Mouse (Mus musculus) heart, adult 10 weeks (tissue): ENCODE measurements around the gene Gm20498. TPM values are rescaled to one million over a fixed set of nuclear protein-coding genes. Genes with fewer than 3 reads are reported as not detected.

Source experiments
- polyA plus RNA-seq: library from polyadenylated mRNA; stranded (reverse); fragments of 350-450 nt; fragmentation: Illumina TruSeq; extraction: RNeasy Lipid Tissue Mini Kit (QIAGEN cat#74804); gene quantifications from one replicate; pipeline ENCODE4 v1.2.3, GENCODE M21; 2014; ENCODE audit warnings: low read depth, low replicate concordance

Gm20498 gene
- 18.7 TPM for polyA plus RNA-seq

GRCm38 (mm10) chr12:81532316-81533028, at the start of gene Gm20498, which contains the start of gene Synj2bp:
Gene Gm20498 (minus strand): TSS chr12:81532905.
Gene Synj2bp (minus strand): TSS chr12:81532911.

GRCm38 (mm10) chr12:81568374-81568773, 35.7 kb upstream of the Gm20498 start, which contains the start of gene Adam21:
Gene Adam21 (minus strand): TSS chr12:81568474.

GRCm38 (mm10) chr12:81484727-81485191, 47.9 kb downstream of the Gm20498 start, which contains the start of gene Cox16:
Gene Cox16 (minus strand): TSS chr12:81485127.

GRCm38 (mm10) chr12:81421846-81422245, 110.9 kb downstream of the Gm20498 start, which contains the start of gene Adam4:
Gene Adam4 (minus strand): TSS chr12:81421946.

GRCm38 (mm10) chr12:81379364-81379763, 153.3 kb downstream of the Gm20498 start, which contains the start of gene Gm4787:
Gene Gm4787 (minus strand): TSS chr12:81379464.

GRCm38 (mm10) chr12:81332875-81333421, 199.8 kb downstream of the Gm20498 start, which contains the start of gene Slc8a3:
Gene Slc8a3 (minus strand): TSS chr12:81333180.

Other genes with a start within 250 kb of the Gm20498 start
- gene Slc8a3, start 199.7 kb downstream of the Gm20498 start, polyA plus RNA-seq, result not detected
- 0.42 TPM for gene Gm4787, start 153.4 kb downstream of the Gm20498 start, polyA plus RNA-seq
- gene Adam4, start 111.0 kb downstream of the Gm20498 start, polyA plus RNA-seq, result 0.34 TPM
- 92.2 TPM for gene Cox16, start 47.8 kb downstream of the Gm20498 start, polyA plus RNA-seq
- gene Synj2bp, start within 50 bp of the Gm20498 start, polyA plus RNA-seq, result 41.5 TPM
- not detected for gene Adam21, start 35.6 kb upstream of the Gm20498 start, polyA plus RNA-seq
- gene Med6, start 62.1 kb upstream of the Gm20498 start, polyA plus RNA-seq, result 17.5 TPM
- gene Ttc9, start 98.3 kb upstream of the Gm20498 start, polyA plus RNA-seq, result 2.4 TPM
- 0.08 TPM for gene Map3k9, start 248.3 kb upstream of the Gm20498 start, polyA plus RNA-seq